Mouse (Mus musculus): ENCODE results near the gene Cdc7.

DNA sequence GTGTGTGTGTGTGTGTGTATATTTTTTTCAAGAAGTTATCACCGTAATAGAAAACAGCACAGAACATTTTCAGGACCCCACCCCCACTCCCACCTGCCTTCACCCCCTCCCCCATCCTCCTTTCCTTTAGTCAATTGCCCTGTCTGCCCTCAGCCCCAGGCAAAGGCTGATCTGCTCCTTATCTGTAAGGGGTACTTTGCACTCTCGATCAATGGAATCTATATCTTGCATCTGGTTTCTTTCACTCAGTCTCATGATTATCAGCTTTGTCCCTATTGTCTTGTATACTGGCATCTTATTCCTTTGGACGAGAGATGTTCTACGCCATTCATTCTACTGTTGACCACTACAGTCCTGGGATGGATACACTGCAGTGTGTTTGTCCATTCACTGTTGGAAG is 36.1 kb upstream of the Cdc7 start:
- TF ChIP-seq CTCF (IDR thresholded peaks at IDR 0.05; ENCODE audit: low read depth, low read length) (no peak), POLR2A (IDR thresholded peaks at IDR 0.05; ENCODE audit: extremely low read depth, insufficient read depth, low read length) (no peak)

Data from liver, adult 2 months (tissue).